Mouse (Mus musculus): ENCODE data around the gene Zyx. TPM values are rescaled to one million over a fixed set of nuclear protein-coding genes. Genes with fewer than 3 reads are reported as not detected.

The Zyx gene
- polyA plus RNA-seq, 1 experiment from 2014 or later, result 203 TPM

- Histone ChIP-seq H3K36me3 (ENCODE audit: control insufficient read depth, insufficient read depth, low read length) (peaks cover 40% of the 10 kb centered on the region), H3K4me1 (replicated peaks; ENCODE audit: control insufficient read depth, insufficient read depth, low read length) (peaks cover 38% of the 10 kb centered on the region), H3K9ac (ENCODE audit: low read length) (no peak overlapping the region), H3K27me3 (ENCODE audit: control insufficient read depth, insufficient read depth, low read depth, low read length) (no peaks in the 10 kb centered on the region), H3K27ac (ENCODE audit: low read length) (peak overlapping the region; percentile 83), H3K9me3 (ENCODE audit: control insufficient read depth, low read length) (no peaks in the 10 kb centered on the region), H3K4me3 (ENCODE audit: low read length) (no peak overlapping the region), H3K4me2 (ENCODE audit: low read depth, low read length) (no peak overlapping the region)
- 89% methylated on average over 13 of the region's 13 CpGs for WGBS
- ATAC-seq (ENCODE audit: low read depth), result no peak
Observed at GRCm38 (mm10) chr6:42361041-42361895, 11.8 kb downstream of the Zyx start.

GRCm38 (mm10) chr6:42362074-42362473 is 12.6 kb downstream of the Zyx start:
- Histone ChIP-seq H3K4me3 (ENCODE audit: low read length) (no peak overlapping the region), H3K27me3 (ENCODE audit: control insufficient read depth, insufficient read depth, low read depth, low read length) (no peaks in the 10 kb centered on the region), H3K27ac (ENCODE audit: low read length) (peak overlapping the region; percentile 83), H3K36me3 (ENCODE audit: control insufficient read depth, insufficient read depth, low read length) (peaks cover 32% of the 10 kb centered on the region), H3K9me3 (ENCODE audit: control insufficient read depth, low read length) (no peaks in the 10 kb centered on the region), H3K9ac (ENCODE audit: low read length) (peak overlapping the region; percentile 24; the same call in 1 of the 2 replicates), H3K4me2 (ENCODE audit: low read depth, low read length) (no peak overlapping the region), H3K4me1 (replicated peaks; ENCODE audit: control insufficient read depth, insufficient read depth, low read length) (peaks cover 30% of the 10 kb centered on the region)
- no peak for ATAC-seq (ENCODE audit: low read depth)
- 39% methylated on average over 1 of the region's 1 CpGs for WGBS

GRCm38 (mm10) chr6:42362497-42362896 is 13.1 kb downstream of the Zyx start:
- peak overlapping the region; percentile 83 for H3K27ac ChIP-seq (ENCODE audit: low read length)
- peak; percentile 21 for ATAC-seq (ENCODE audit: low read depth)

GRCm38 (mm10) chr6:42362974-42363373 is 13.5 kb downstream of the Zyx start:
- 24% methylated on average over 3 of the region's 3 CpGs for WGBS
- Histone ChIP-seq H3K4me3 (ENCODE audit: low read length) (no peak overlapping the region), H3K36me3 (ENCODE audit: control insufficient read depth, insufficient read depth, low read length) (peaks cover 26% of the 10 kb centered on the region), H3K4me2 (ENCODE audit: low read depth, low read length) (no peak overlapping the region), H3K9me3 (ENCODE audit: control insufficient read depth, low read length) (no peaks in the 10 kb centered on the region), H3K9ac (ENCODE audit: low read length) (no peak overlapping the region), H3K27ac (ENCODE audit: low read length) (peak overlapping the region; percentile 83; the same call in 1 of the 2 replicates), H3K4me1 (replicated peaks; ENCODE audit: control insufficient read depth, insufficient read depth, low read length) (peaks cover 23% of the 10 kb centered on the region), H3K27me3 (ENCODE audit: control insufficient read depth, insufficient read depth, low read depth, low read length) (no peaks in the 10 kb centered on the region)
- peak; percentile 85 for ATAC-seq (ENCODE audit: low read depth)

More at GRCm38 (mm10) chr6:42362497-42362896, 13.1 kb downstream of the Zyx start:
- WGBS, result 67% methylated on average over 1 of the region's 1 CpGs
- H3K4me2 ChIP-seq (ENCODE audit: low read depth, low read length), result no peak overlapping the region
- H3K27me3 ChIP-seq (ENCODE audit: control insufficient read depth, insufficient read depth, low read depth, low read length), result no peaks in the 10 kb centered on the region
- H3K4me1 ChIP-seq (replicated peaks; ENCODE audit: control insufficient read depth, insufficient read depth, low read length), result peaks cover 26% of the 10 kb centered on the region
- no peaks in the 10 kb centered on the region for H3K9me3 ChIP-seq (ENCODE audit: control insufficient read depth, low read length)
- peak overlapping the region; percentile 24; the same call in 1 of the 2 replicates for H3K9ac ChIP-seq (ENCODE audit: low read length)
- no peak overlapping the region for H3K4me3 ChIP-seq (ENCODE audit: low read length)
- peaks cover 29% of the 10 kb centered on the region for H3K36me3 ChIP-seq (ENCODE audit: control insufficient read depth, insufficient read depth, low read length)

GRCm38 (mm10) chr6:42364066-42364465 is 14.6 kb downstream of the Zyx start:
- Histone ChIP-seq H3K27me3 (ENCODE audit: control insufficient read depth, insufficient read depth, low read depth, low read length) (no peaks in the 10 kb centered on the region), H3K9me3 (ENCODE audit: control insufficient read depth, low read length) (no peaks in the 10 kb centered on the region), H3K27ac (ENCODE audit: low read length) (no peak overlapping the region), H3K4me2 (ENCODE audit: low read depth, low read length) (no peak overlapping the region), H3K36me3 (ENCODE audit: control insufficient read depth, insufficient read depth, low read length) (peaks cover 18% of the 10 kb centered on the region), H3K9ac (ENCODE audit: low read length) (no peak overlapping the region), H3K4me1 (replicated peaks; ENCODE audit: control insufficient read depth, insufficient read depth, low read length) (peaks cover 16% of the 10 kb centered on the region), H3K4me3 (ENCODE audit: low read length) (no peak overlapping the region)
- ATAC-seq (ENCODE audit: low read depth), result no peak
- 80% methylated on average over 4 of the region's 4 CpGs for WGBS

- H3K9ac ChIP-seq (ENCODE audit: low read length), result no peak overlapping the region
- ATAC-seq (ENCODE audit: low read depth), result no peak
Observed at GRCm38 (mm10) chr6:42364607-42365006, 15.2 kb downstream of the Zyx start.

GRCm38 (mm10) chr6:42365215-42365614 is 15.8 kb downstream of the Zyx start:
- no peak for ATAC-seq (ENCODE audit: low read depth)
- 91% methylated on average over 6 of the region's 6 CpGs for WGBS
- Histone ChIP-seq H3K4me3 (ENCODE audit: low read length) (no peak overlapping the region), H3K27me3 (ENCODE audit: control insufficient read depth, insufficient read depth, low read depth, low read length) (no peaks in the 10 kb centered on the region), H3K36me3 (ENCODE audit: control insufficient read depth, insufficient read depth, low read length) (peaks cover 11% of the 10 kb centered on the region), H3K4me2 (ENCODE audit: low read depth, low read length) (no peak overlapping the region), H3K9ac (ENCODE audit: low read length) (no peak overlapping the region), H3K9me3 (ENCODE audit: control insufficient read depth, low read length) (no peaks in the 10 kb centered on the region), H3K4me1 (replicated peaks; ENCODE audit: control insufficient read depth, insufficient read depth, low read length) (peaks cover 10% of the 10 kb centered on the region), H3K27ac (ENCODE audit: low read length) (no peak overlapping the region)

More at GRCm38 (mm10) chr6:42364607-42365006, 15.2 kb downstream of the Zyx start:
- WGBS, result 78% methylated on average over 15 of the region's 15 CpGs
- H3K4me1 ChIP-seq (replicated peaks; ENCODE audit: control insufficient read depth, insufficient read depth, low read length), result peaks cover 14% of the 10 kb centered on the region
- H3K27ac ChIP-seq (ENCODE audit: low read length), result no peak overlapping the region
- peaks cover 16% of the 10 kb centered on the region for H3K36me3 ChIP-seq (ENCODE audit: control insufficient read depth, insufficient read depth, low read length)
- no peaks in the 10 kb centered on the region for H3K9me3 ChIP-seq (ENCODE audit: control insufficient read depth, low read length)
- no peak overlapping the region for H3K4me2 ChIP-seq (ENCODE audit: low read depth, low read length)
- no peaks in the 10 kb centered on the region for H3K27me3 ChIP-seq (ENCODE audit: control insufficient read depth, insufficient read depth, low read depth, low read length)
- H3K4me3 ChIP-seq (ENCODE audit: low read length), result no peak overlapping the region

GRCm38 (mm10) chr6:42369870-42370269 is 20.4 kb downstream of the Zyx start:
- WGBS, result 30% methylated on average over 3 of the region's 3 CpGs
- Histone ChIP-seq H3K9me3 (ENCODE audit: control insufficient read depth, low read length) (no peaks in the 10 kb centered on the region), H3K4me1 (replicated peaks; ENCODE audit: control insufficient read depth, insufficient read depth, low read length) (peaks cover 22% of the 10 kb centered on the region), H3K9ac (ENCODE audit: low read length) (no peak overlapping the region), H3K4me2 (ENCODE audit: low read depth, low read length) (no peak overlapping the region), H3K27ac (ENCODE audit: low read length) (peak overlapping the region; percentile 78), H3K4me3 (ENCODE audit: low read length) (no peak overlapping the region), H3K27me3 (ENCODE audit: control insufficient read depth, insufficient read depth, low read depth, low read length) (no peaks in the 10 kb centered on the region), H3K36me3 (ENCODE audit: control insufficient read depth, insufficient read depth, low read length) (no peaks in the 10 kb centered on the region)
- peak; percentile 67 for ATAC-seq (ENCODE audit: low read depth)

GRCm38 (mm10) chr6:42370630-42371363 is 21.4 kb downstream of the Zyx start:
- Histone ChIP-seq H3K27ac (ENCODE audit: low read length) (peak overlapping the region; percentile 84), H3K4me1 (replicated peaks; ENCODE audit: control insufficient read depth, insufficient read depth, low read length) (peaks cover 26% of the 10 kb centered on the region), H3K36me3 (ENCODE audit: control insufficient read depth, insufficient read depth, low read length) (no peaks in the 10 kb centered on the region), H3K27me3 (ENCODE audit: control insufficient read depth, insufficient read depth, low read depth, low read length) (no peaks in the 10 kb centered on the region), H3K4me3 (ENCODE audit: low read length) (no peak overlapping the region), H3K9me3 (ENCODE audit: control insufficient read depth, low read length) (no peaks in the 10 kb centered on the region), H3K9ac (ENCODE audit: low read length) (no peak overlapping the region), H3K4me2 (ENCODE audit: low read depth, low read length) (peak overlapping the region; percentile 30; the same call in 1 of the 2 replicates)
- 33% methylated on average over 4 of the region's 4 CpGs for WGBS
- ATAC-seq (ENCODE audit: low read depth), result peak; percentile 82
